Mouse (Mus musculus): ENCODE data around the gene A230072I06Rik.

The A230072I06Rik gene

DNA sequence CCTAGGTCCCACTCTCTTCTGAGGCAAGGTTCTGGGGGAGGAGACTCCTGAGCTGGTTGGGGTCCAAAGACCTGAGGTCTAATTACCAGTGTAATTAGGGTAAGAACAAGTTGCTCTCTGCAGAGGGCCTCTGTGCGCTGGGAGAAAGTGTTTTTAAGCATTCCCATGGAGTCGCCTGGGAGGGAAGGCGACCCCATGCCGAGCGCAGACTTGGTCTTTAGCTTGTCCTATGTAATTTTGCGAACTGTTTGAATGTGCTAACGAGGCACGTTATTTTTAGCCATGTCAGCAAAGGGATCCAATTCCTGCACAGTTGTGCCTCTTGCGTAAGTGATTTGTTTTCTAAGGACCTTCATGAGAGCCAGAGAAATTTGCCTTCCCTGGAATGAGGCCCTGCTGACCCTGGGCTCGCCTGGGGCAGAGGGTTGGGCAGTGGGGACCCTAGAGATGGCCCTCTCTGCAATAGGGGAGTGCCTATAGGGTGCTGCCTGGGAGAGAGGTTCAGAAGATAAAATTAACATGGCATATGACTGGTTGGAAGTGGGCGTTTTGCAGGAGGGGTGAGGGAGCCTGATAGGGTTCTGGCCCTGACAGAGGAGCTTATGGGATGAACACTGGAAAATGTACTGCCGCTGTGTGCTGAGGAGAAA is at the start of gene A230072I06Rik:
TSS of gene A230072I06Rik (plus strand) at position 157 of the 650 bp plus-strand sequence.
- no peak for DNase-seq (ENCODE audit: low spot score in 2 of 2)

DNA sequence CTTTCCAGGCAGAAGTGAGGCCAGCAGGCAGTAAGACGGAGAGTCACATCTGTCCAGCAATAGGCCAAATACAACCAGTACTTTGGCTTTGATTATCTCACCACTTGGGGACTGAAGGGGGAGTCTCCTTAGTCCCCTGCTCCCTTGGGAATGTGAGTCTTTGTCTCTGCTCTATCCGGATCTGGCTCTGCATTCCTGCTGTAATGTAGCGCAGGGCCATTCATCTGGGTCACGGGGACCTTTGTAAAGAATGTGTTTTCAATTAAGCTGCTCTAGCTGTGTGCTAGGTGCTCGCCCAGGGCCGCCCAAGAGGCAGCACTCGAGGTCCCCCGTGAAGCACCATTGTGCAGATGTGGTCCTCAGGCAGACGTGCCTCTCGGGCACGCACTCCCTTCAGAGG is 44.6 kb upstream of the A230072I06Rik start:
- no peak for DNase-seq (ENCODE audit: low spot score in 2 of 2)

DNA sequence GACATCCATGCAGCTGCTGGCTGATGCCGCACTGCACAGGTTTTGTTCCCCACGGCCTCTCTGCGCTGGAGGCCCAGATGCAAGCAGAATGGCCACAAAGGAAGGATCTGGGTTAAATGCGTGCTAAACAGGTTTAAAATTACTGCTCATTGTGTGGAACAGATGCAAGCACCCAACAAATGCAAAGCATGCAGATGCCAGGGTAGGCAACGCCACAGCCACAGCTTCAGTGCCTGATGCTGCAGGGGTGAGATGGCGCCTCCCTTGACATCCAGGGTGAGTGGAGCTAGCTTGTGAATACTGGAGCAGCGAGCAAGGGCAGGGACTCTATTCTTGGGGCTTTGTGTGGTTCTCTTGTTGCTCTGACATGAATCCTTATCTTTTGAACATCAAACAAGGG is 39.8 kb upstream of the A230072I06Rik start:
- DNase-seq (ENCODE audit: low spot score in 2 of 2), result no peak

DNA sequence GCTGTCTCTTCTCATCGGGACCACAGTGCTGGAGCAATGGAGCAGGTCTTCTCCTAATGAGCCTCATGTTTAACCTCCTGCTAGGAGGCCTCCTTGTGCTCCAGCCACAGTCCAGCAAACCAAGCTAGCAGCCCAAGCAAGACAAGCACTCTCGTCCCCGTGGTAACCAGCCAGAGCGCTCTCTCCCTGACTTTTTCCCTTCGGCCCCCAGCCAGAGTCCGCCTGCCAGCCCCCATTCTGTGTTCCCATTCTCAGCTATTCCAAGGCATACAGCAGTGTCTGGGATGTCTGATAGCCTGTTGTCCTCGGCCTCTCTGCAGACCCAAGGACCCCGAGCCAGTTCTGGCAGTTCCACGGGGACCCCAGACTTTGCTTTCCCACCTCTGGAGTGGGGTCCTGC is 38.5 kb upstream of the A230072I06Rik start:
- no peak for DNase-seq (ENCODE audit: low spot score in 2 of 2)

DNA sequence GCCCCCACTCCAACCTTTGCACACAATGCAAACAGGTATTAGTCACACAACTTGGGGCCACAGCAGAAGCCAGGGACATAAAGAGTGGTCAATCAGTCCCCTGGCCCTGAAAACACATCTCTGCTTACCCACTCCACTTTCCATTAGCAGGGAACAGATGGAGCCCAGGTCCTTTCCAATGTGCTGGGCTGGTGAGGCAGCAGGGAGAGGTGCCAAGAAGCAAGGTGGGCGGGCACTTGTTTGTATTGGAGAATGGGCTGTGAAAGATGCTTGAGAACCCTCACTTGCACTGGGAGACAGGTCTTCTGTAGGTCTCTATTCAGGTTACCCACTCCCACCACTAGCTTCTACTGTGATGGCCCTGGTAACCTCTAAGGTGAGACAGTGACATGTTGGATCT is 34.9 kb upstream of the A230072I06Rik start:
- no peak for DNase-seq (ENCODE audit: low spot score in 2 of 2)

DNA sequence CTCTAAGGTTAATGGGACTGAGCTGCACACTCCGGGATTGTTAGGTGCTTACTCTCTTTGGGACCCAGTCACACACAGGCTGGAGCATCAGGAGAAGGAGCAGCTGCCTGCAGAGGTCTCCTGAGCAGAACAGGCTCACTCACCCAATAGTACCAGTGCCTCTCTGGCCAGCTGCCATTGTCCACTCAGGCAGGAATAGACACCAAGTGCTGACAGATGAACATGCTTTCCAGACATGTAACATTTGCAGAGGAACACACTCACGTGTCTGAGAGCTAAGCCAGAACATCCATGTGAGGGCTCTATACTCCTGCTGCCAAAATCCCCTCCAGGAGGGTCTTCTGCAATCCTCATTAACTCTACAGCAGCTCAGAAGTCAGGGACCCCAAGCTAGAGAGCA is 18.7 kb upstream of the A230072I06Rik start:
- DNase-seq (ENCODE audit: low spot score in 2 of 2), result no peak

DNA sequence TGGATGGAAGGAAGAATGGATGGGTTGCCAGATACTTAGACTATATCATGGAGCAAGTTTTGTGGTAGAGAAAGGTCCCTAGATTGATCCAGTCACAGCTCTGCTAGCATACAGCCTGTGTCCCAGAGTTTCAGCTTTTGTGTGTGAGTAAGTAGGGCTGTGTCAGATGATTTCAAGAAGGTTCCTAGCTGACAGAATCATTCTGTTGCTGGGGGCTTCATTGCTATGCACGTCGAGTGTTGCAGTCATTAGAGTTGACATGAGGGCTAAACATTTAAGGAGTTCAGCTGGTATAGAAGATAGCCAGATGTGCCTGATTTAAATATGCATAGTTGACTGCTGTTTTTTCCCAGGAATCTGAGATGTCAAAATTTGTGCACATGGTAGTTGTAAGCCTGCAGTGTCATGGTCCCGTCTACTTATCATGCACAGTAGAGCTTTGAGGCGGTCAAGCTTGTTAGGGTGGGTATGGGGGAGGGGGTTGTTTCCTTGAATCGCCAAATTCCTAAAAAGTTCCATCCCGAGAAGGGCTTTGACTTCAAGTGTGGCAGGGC is 18.1 kb upstream of the A230072I06Rik start:
- DNase-seq (ENCODE audit: low spot score in 2 of 2), result no peak

DNA sequence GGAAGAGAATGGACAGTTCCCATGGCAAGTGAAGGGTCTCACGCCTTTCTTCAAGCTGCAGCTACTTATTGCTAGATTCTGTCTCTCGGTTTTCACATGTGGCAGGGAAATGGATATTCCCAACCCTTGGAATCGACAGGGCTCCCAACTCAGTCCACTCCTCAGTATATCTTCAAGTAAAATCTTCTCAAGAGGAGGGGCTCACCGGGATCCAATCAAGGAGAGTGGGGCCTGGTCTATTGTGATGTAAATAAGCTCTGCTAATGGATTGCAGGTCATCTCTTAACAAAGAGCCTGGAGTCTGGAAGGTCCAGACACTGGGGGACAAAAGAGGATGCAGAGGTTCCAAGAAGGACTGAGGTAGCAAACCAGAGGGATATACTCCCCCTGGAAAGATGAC is 17.1 kb upstream of the A230072I06Rik start:
- DNase-seq (ENCODE audit: low spot score in 2 of 2), result no peak

DNA sequence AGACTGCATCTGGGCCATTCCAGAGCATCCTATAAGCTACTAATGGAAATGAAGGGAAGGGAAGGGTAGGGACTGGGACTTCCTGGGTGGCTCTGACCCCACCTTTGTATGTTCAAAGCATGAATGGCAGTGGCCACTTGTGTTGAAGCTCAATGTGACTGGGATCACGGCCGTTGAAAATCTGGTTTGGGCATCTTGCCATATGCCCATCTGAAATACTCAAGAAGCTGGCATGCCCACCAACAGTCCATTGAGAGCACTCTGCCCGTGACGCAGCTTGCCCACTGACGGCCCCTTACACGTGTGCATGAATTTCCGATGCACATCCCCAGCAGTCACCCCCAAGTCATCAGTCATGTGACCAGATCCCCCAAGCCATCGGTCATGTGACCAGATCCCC is 13.6 kb upstream of the A230072I06Rik start:
- no peak for DNase-seq (ENCODE audit: low spot score in 2 of 2)

DNA sequence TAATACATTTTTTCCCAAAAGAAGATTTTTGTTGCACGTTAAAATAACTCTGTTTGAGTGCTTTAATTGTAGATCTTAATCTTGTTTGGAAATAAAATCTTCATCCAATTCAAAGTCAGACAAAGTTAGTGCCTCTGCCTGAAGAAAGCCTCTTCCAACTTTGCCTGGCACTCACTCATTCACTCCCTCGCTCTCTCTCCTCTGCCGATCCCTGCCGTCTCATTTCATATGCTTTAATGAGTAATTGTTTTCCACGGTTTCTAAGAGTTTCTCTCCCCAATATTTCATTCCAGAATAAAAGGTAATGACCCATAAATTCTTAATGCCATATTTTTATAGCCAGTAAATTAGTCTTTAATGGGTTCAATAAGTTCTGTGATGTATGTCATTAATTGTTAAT is 10.8 kb upstream of the A230072I06Rik start:
- no peak for DNase-seq (ENCODE audit: low spot score in 2 of 2)

DNA sequence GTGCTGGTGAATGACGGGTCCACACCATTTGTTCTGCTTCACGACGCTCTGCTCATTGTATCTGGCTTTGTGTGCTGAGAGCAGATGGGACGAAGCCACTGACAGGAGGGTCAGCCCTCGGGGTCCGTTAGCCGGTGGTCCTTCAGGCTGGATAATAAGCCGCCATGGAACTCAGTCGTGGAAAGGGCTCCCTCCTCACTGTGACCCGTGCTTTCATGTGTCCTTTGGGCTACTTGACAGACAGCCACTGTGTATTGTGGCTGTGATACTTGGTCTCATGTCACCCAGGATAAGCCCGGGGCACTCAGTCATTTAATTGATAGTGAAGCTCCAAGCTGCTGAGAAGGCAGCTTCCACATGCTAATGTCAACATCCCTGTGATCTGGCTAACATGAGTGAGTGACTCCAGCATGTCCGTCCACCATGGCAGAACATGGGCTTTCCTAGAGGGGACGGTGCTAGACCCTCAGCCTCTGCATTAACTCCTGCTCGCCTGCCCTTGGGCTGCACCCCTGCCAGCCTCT is 10.3 kb upstream of the A230072I06Rik start:
- DNase-seq (ENCODE audit: low spot score in 2 of 2), result no peak

DNA sequence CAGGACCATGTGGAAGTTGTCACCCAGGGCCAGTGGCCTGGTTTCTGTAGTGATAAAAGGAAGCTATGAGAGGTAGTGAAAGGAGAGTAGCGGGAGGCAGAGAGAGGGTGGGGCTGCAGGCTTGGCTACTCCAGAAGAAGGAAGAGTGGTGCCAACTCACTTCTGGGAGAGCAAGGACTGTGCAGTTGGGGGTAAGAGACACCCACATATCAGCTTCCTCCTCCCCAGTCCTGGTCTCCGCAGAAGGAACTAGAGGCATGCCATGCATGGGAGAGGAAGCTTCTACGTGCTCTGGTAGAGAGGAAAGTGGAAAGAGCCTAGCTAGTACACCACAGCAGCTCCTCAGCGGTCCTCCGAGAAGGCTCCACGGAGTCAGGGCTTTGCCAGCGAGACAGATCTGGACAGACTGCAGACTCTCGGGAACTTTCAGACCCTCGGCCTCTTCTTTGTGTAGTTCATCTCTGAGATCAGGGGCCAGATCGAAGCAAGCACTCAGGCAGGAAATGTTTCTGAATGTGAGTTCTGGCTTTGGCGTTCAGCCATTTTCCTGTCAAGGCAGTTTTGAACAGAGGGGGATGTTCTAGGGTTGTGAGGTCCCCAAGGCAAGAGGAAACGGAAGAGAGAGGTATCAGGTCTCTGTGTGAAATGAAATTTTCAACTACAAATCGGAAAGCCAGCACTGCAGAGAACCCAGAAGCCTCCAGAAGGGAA is 1.0 kb downstream of the A230072I06Rik start:
- no peak for DNase-seq (ENCODE audit: low spot score in 2 of 2)

DNA sequence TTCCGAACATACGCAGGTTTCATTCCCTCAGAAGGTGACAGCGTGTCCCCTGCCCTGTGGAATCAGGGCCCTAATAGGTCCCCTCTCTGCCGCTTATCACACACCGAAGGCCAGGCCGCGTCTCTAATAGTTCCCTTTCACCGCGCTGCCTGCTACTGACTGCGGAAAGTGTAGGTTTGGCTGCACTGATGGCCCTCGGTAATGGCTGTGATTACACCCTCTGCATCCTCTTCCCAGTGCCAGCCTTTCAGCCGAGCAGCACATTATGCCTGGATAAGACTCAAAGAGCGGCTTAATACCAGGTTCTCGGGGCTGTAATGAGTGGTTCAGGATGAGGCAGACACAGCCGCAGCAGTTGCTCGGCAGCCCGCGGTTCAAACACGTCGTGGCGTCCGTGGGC is 3.5 kb downstream of the A230072I06Rik start:
- no peak for DNase-seq (ENCODE audit: low spot score in 2 of 2)

DNA sequence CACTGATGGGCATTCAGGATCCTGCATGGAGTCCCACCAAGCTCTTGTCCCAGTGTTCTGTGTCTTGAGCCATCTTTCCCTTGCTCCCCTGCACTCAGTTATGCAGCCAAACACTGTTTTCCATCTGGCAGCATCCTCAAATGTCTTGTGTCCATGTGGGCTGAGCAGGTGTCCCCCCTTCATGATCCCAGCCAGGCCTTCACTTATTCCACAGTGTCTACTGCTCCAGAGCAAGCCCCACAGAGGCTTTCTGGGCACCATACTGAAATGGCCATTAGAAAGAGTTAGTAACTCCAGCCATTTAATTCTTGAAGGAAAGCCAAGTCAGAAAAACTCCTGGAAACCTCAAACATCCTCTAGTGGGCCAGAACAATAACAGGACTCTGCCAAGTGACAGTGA is 11.9 kb downstream of the A230072I06Rik start:
- DNase-seq (ENCODE audit: low spot score in 2 of 2), result no peak

DNA sequence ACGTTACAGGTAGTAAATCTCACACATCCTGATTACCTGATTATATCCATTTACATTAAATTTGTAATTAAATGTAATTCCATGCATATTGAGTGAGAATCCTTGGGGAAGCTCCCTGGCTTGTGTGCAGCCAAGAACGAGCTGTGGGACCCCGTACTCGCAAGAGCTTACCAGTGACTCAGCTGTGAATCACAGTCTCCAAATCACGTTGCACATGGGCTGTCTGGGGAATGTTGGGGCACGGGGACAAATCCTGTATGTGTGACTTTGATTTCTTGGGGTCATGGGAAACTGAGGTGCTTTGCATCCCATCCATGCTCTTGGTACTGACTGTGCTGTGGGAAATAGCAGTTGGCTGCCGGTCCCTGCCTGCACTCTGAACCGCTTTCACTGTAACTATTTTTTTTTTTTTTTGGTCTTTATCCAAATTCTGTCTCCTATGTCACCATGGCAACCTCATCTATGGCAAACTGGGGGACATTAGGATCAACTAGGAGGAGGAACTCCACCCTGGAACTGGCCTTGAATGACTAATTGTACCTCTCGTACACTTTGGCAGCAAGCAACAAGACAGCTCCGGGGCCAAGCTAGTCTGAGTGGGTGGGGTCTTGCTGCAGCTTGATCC is 19.8 kb downstream of the A230072I06Rik start:
- no peak for DNase-seq (ENCODE audit: low spot score in 2 of 2)

DNA sequence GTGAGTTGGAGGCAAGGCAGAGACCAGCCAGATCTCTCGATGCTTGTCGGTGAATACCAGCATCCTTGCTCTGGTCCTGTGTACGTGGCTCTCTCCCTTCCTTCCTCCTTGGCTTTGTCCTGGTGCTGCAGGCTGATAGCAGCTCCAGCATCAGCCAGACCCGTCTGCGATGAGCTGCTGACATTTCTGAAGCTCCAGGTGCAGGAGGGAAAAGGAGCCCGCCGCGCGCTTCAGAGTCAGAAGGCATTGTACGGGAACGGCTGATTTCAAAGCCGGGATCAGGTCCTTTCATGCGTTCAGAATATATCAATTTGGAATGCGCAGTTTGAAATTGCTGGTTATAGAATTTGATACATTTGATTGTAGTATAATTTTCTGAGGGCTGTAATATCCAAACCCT is 23.4 kb downstream of the A230072I06Rik start:
- DNase-seq (ENCODE audit: low spot score in 2 of 2), result no peak

DNA sequence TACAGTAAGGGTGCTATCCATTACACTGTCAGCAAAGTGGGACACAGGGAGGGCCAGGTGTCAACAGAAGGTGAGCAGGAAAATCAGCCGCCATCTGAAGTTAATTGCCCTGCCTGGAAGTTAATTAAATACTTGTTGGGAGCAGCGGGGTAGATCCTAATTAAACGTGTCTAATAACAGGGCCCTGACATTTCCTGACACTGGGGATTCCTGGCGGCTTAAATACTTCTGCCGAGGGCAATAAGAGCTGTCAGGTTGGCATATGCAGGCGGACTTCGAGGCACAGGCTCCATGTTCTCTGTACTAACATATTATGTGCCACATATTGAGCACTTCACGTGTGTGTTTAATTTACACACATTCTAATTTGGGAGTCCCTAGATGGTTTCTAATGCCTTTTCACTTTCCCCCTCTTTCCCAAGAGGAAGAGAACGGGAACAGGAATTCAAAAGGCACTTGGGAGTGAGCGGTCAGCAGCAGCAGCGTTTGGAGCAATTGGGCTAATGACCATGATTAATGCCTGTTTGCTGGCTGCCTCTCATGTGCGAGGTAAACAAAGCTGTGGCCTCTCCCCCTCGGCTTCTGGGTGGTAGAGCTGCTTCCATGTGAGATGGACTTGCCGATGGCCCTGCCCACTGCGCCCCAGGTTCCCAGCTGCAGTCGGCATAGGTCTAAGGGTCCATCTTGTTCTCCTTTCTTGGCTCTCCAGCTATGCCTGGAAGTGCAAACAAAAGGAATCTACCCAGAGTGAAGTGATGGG is 34.5 kb downstream of the A230072I06Rik start:
- no peak for DNase-seq (ENCODE audit: low spot score in 2 of 2)

DNA sequence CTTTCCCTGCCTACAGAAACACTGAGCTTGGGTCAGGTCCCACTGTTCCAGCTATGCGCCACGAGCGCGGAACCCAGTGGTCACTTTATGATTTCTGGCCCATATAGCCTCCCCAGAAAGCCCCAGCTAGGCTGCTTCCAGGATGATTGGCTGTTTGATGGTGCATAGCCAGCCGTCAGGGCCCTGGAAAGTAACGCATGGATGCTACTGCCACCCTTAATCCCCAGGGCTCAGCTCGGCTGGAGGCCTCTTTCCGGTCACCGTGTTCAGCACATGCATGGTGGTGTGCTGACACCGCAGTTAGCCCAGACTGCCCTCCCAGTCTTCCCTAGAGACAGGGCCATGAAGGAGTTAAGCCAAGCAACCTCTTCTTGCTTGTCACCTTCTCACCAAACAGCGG is 35.6 kb downstream of the A230072I06Rik start:
- no peak for DNase-seq (ENCODE audit: low spot score in 2 of 2)

DNA sequence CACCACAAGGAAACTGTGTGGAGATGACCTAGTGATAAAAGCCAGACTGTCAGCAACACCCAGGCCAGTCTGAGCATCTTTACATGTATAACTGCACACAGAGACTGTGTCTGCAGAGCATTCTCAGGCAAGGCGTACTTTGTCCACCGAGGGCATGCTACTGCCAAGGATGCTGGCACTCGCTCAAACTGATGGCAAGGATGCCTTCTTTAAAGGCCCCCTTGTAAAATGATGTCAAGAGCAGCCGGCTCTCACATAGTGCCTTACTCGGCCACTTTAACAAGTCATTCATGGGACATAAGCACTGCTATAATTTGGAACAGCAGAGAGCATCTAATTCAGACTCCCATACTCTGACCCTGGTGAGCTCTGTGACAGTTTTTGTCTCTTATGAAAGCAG is 36.6 kb downstream of the A230072I06Rik start:
- DNase-seq (ENCODE audit: low spot score in 2 of 2), result no peak

DNA sequence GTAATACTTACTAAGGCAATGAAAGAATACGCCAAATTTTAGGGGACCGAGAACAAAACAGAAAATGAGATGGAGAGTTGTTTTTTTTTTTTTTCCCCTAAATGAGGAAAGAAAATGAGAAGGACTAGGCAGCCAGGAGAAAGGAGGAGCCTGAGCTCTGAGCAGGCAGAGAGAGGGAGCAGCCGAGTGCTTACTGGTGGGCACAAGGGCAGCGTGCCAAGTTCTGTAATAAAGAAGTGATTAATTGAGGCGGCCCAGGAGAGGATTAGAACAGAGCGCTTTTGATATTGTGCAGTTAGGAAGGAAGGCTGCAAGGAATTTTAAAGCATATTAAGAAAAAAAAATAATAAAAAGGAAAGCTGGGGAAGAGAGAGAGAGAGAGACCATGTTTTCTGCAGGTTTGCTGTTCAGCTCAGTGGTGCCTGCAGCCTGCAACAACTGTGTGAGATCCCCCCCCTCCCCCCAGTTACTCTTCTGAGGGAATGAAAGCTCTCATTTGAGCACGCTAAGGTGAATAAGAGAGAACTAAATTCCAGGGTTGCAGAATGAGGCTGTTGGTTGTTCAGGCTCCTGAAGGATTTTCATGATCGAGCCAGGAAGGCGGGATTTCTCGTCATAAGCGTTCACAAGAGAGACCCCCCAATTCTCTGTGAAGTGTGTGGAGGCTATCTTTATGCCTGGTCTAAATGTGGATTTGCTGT is 41.3 kb downstream of the A230072I06Rik start:
- no peak for DNase-seq (ENCODE audit: low spot score in 2 of 2)

DNA sequence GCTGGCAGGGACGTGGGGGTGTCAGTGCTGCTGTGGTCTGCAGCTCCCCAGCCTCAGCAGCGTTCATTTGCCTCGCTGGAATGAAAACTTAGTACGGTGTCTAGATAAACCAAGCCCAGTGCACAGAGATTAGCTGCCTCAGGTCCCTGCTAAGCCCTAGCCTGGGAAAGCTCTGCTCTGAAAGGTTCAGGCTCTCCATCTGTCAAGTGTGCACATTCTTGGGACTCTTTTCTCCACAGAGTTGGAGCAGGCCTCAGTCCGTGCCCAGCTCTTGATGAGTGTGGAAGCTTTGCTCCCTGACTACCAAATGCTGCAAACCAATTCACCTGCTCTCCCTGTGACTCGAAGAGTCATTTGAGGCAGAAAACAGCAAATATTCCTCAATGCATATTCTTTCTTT is 43.5 kb downstream of the A230072I06Rik start:
- no peak for DNase-seq (ENCODE audit: low spot score in 2 of 2)

All from natural killer cell, adult 2 months (primary cell).